Mouse (Mus musculus) lung, adult 2 months (tissue): ENCODE measurements at regions not wholly inside any gene's neighbourhood (a gene's known extent, or its start where the extent isn't known, plus 50 kb on each side); places are given as distances from the start of the nearest gene placed in this dataset.

Experiments
- DNase-seq: peaks from one replicate; pipeline ENCODE4 v3.0.0; 2022
- H3K4me1 ChIP-seq: fragments of 200-500 bp; 2 replicates; pipeline ENCODE4 v1.6.1; 2011; ENCODE audit warnings: low read length; ENCODE audit not compliant: control insufficient read depth, insufficient read depth
- H3K4me3 ChIP-seq: fragments of 200-500 bp; replicated peaks from 2 replicates; pipeline ENCODE3; 2011; ENCODE audit warnings: low read depth, mild to moderate bottlenecking, control low read depth, low read length; ENCODE audit errors: extremely low read depth
- CTCF ChIP-seq: fragments of 200-500 bp; IDR thresholded peaks from 2 replicates; pipeline ENCODE4 v1.5.1; 2011; ENCODE audit warnings: mild to moderate bottlenecking, low read length, control low read depth; ENCODE audit not compliant: insufficient read depth
- POLR2A ChIP-seq: fragments of 200-500 bp; IDR thresholded peaks from 2 replicates; pipeline ENCODE4 v1.6.1; 2011; ENCODE audit warnings: low read depth, mild to moderate bottlenecking, control low read depth, low read length, borderline replicate concordance; ENCODE audit errors: extremely low read depth
- WGBS: fragments of 180-500 bp; shearing (Covaris S2); methylation state at CpG from one replicate; pipeline ENCODE4 v1.1.7; 2018; 5-methylcytosine and 5-hydroxymethylcytosine counted together

- Histone ChIP-seq H3K4me1 (no peaks in the 10 kb centered on the region), H3K4me3 (no peak overlapping the region)
- no peak for TF ChIP-seq POLR2A
- TF ChIP-seq CTCF = no peak
- DNase-seq = no peak
- 87% methylated on average over 5 of the region's 5 CpGs for WGBS
Measured at GRCm38 (mm10) chr3:36339656-36340055, 117.5 kb upstream of the Qrfpr start.

- TF ChIP-seq CTCF = no peak
- no peak for DNase-seq
- Histone ChIP-seq H3K4me3 (no peak overlapping the region), H3K4me1 (no peaks in the 10 kb centered on the region)
- 60% methylated on average over 5 of the region's 5 CpGs for WGBS
Measured at GRCm38 (mm10) chr3:36334279-36334678, 112.2 kb upstream of the Qrfpr start.

GRCm38 (mm10) chr3:36332016-36332415 is 109.9 kb upstream of the Qrfpr start:
- DNase-seq = no peak
- Histone ChIP-seq H3K4me1 (no peaks in the 10 kb centered on the region), H3K4me3 (no peak overlapping the region)
- TF ChIP-seq POLR2A (no peak), CTCF (no peak)
- WGBS = 82% methylated on average over 6 of the region's 6 CpGs

- Histone ChIP-seq H3K4me1 (no peaks in the 10 kb centered on the region), H3K4me3 (no peak overlapping the region)
- peak; percentile 11 for DNase-seq
- WGBS = 31% methylated on average over 9 of the region's 9 CpGs
- peak; percentile 70 for TF ChIP-seq CTCF
- no peak for TF ChIP-seq POLR2A
Measured at GRCm38 (mm10) chr3:36330656-36331055, 108.5 kb upstream of the Qrfpr start.

GRCm38 (mm10) chr3:36329631-36330030 is 107.5 kb upstream of the Qrfpr start:
- Histone ChIP-seq H3K4me1 (no peaks in the 10 kb centered on the region), H3K4me3 (no peak overlapping the region)
- TF ChIP-seq CTCF (no peak), POLR2A (no peak)
- DNase-seq = no peak
- 75% methylated on average over 7 of the region's 7 CpGs for WGBS

GRCm38 (mm10) chr3:36328927-36329326 is 106.8 kb upstream of the Qrfpr start:
- no peaks in the 10 kb centered on the region for H3K4me1 ChIP-seq
- no peak for DNase-seq
- no peak overlapping the region for H3K4me3 ChIP-seq
- WGBS = 39% methylated on average over 2 of the region's 2 CpGs
- TF ChIP-seq POLR2A = no peak

GRCm38 (mm10) chr3:36318635-36319034 is 96.5 kb upstream of the Qrfpr start:
- TF ChIP-seq CTCF = no peak
- TF ChIP-seq POLR2A = no peak
- no peak for DNase-seq
- Histone ChIP-seq H3K4me1 (no peaks in the 10 kb centered on the region), H3K4me3 (no peak overlapping the region)

GRCm38 (mm10) chr3:36311337-36311736 is 89.2 kb upstream of the Qrfpr start:
- Histone ChIP-seq H3K4me3 (no peak overlapping the region), H3K4me1 (no peaks in the 10 kb centered on the region)
- WGBS = 22% methylated on average over 3 of the region's 3 CpGs
- TF ChIP-seq POLR2A (no peak), CTCF (no peak)
- DNase-seq = no peak

GRCm38 (mm10) chr3:36310642-36311267 is 88.6 kb upstream of the Qrfpr start:
- Histone ChIP-seq H3K4me3 (no peak overlapping the region), H3K4me1 (no peaks in the 10 kb centered on the region)
- WGBS = 7% methylated on average over 9 of the region's 9 CpGs
- TF ChIP-seq CTCF = no peak
- no peak for DNase-seq

GRCm38 (mm10) chr3:36296792-36297191 is 74.7 kb upstream of the Qrfpr start:
- Histone ChIP-seq H3K4me1 (no peaks in the 10 kb centered on the region), H3K4me3 (no peak overlapping the region)
- WGBS = 50% methylated on average over 3 of the region's 3 CpGs
- no peak for TF ChIP-seq CTCF
- no peak for TF ChIP-seq POLR2A
- DNase-seq = no peak
